Mouse (Mus musculus): ENCODE data around the gene Hikeshi. TPM values are rescaled to one million over a fixed set of nuclear protein-coding genes. Genes with fewer than 3 reads are reported as not detected.

Gene Hikeshi
- polyA plus RNA-seq, 1 experiment from 2014 or later: 174 TPM

- H3K9ac ChIP-seq (ENCODE audit: low read length): no peak overlapping the region
- ATAC-seq (no peak), DNase-seq (ENCODE audit: low spot score) (no peak)
- no peak overlapping the region for H3K27ac ChIP-seq (ENCODE audit: low read depth, low read length)
- H3K27me3 ChIP-seq (replicated peaks; ENCODE audit: control insufficient read depth, insufficient read depth, low read length): no peaks in the 10 kb centered on the region
- no peak overlapping the region for H3K4me2 ChIP-seq (ENCODE audit: low read length)
- no peak overlapping the region for H3K4me3 ChIP-seq (ENCODE audit: low read depth, low read length)
- peaks cover 36% of the 10 kb centered on the region for H3K36me3 ChIP-seq (ENCODE audit: control insufficient read depth, insufficient read depth, low read length)
- peaks cover 8% of the 10 kb centered on the region for H3K4me1 ChIP-seq (ENCODE audit: control insufficient read depth, insufficient read depth, low read length)
- WGBS: 95% methylated on average over 1 of the region's 1 CpGs
- no peaks in the 10 kb centered on the region for H3K9me3 ChIP-seq (replicated peaks; ENCODE audit: control insufficient read depth, low read length)
Measured at GRCm38 (mm10) chr7:89975571-89975970, 34.6 kb upstream of the Hikeshi start.

GRCm38 (mm10) chr7:89967235-89967634, 26.2 kb upstream of the Hikeshi start:
- no peak overlapping the region for H3K4me2 ChIP-seq (ENCODE audit: low read length)
- H3K9ac ChIP-seq (ENCODE audit: low read length): no peak overlapping the region

GRCm38 (mm10) chr7:89966771-89967170, 25.8 kb upstream of the Hikeshi start:
- Histone ChIP-seq H3K36me3 (ENCODE audit: control insufficient read depth, insufficient read depth, low read length) (peaks cover 69% of the 10 kb centered on the region), H3K27ac (ENCODE audit: low read depth, low read length) (no peak overlapping the region), H3K4me2 (ENCODE audit: low read length) (no peak overlapping the region), H3K9ac (ENCODE audit: low read length) (no peak overlapping the region), H3K27me3 (replicated peaks; ENCODE audit: control insufficient read depth, insufficient read depth, low read length) (no peaks in the 10 kb centered on the region), H3K4me3 (ENCODE audit: low read depth, low read length) (no peak overlapping the region), H3K4me1 (ENCODE audit: control insufficient read depth, insufficient read depth, low read length) (no peaks in the 10 kb centered on the region), H3K9me3 (replicated peaks; ENCODE audit: control insufficient read depth, low read length) (no peaks in the 10 kb centered on the region)
- ATAC-seq: no peak
- DNase-seq (ENCODE audit: low spot score): no peak
- WGBS: 97% methylated on average over 1 of the region's 1 CpGs

More at GRCm38 (mm10) chr7:89967235-89967634, 26.2 kb upstream of the Hikeshi start:
- 86% methylated on average over 2 of the region's 2 CpGs for WGBS
- no peaks in the 10 kb centered on the region for H3K4me1 ChIP-seq (ENCODE audit: control insufficient read depth, insufficient read depth, low read length)
- H3K27me3 ChIP-seq (replicated peaks; ENCODE audit: control insufficient read depth, insufficient read depth, low read length): no peaks in the 10 kb centered on the region
- ATAC-seq: no peak
- peaks cover 67% of the 10 kb centered on the region for H3K36me3 ChIP-seq (ENCODE audit: control insufficient read depth, insufficient read depth, low read length)
- no peak overlapping the region for H3K27ac ChIP-seq (ENCODE audit: low read depth, low read length)
- no peaks in the 10 kb centered on the region for H3K9me3 ChIP-seq (replicated peaks; ENCODE audit: control insufficient read depth, low read length)
- no peak overlapping the region for H3K4me3 ChIP-seq (ENCODE audit: low read depth, low read length)
- no peak for DNase-seq (ENCODE audit: low spot score)

- DNase-seq (ENCODE audit: low spot score) (no peak), ATAC-seq (no peak)
- Histone ChIP-seq H3K9ac (ENCODE audit: low read length) (no peak overlapping the region), H3K4me3 (ENCODE audit: low read depth, low read length) (no peak overlapping the region), H3K9me3 (replicated peaks; ENCODE audit: control insufficient read depth, low read length) (no peaks in the 10 kb centered on the region), H3K4me1 (ENCODE audit: control insufficient read depth, insufficient read depth, low read length) (no peaks in the 10 kb centered on the region), H3K27me3 (replicated peaks; ENCODE audit: control insufficient read depth, insufficient read depth, low read length) (no peaks in the 10 kb centered on the region), H3K36me3 (ENCODE audit: control insufficient read depth, insufficient read depth, low read length) (peaks cover 67% of the 10 kb centered on the region), H3K27ac (ENCODE audit: low read depth, low read length) (no peak overlapping the region), H3K4me2 (ENCODE audit: low read length) (no peak overlapping the region)
Measured at GRCm38 (mm10) chr7:89963135-89963534, 22.1 kb upstream of the Hikeshi start.

GRCm38 (mm10) chr7:89957300-89957699, 16.3 kb upstream of the Hikeshi start:
- Histone ChIP-seq H3K4me3 (ENCODE audit: low read depth, low read length) (no peak overlapping the region), H3K4me2 (ENCODE audit: low read length) (no peak overlapping the region), H3K36me3 (ENCODE audit: control insufficient read depth, insufficient read depth, low read length) (peaks cover 62% of the 10 kb centered on the region), H3K9me3 (replicated peaks; ENCODE audit: control insufficient read depth, low read length) (no peaks in the 10 kb centered on the region), H3K27ac (ENCODE audit: low read depth, low read length) (no peak overlapping the region), H3K27me3 (replicated peaks; ENCODE audit: control insufficient read depth, insufficient read depth, low read length) (no peaks in the 10 kb centered on the region), H3K9ac (ENCODE audit: low read length) (no peak overlapping the region), H3K4me1 (ENCODE audit: control insufficient read depth, insufficient read depth, low read length) (no peaks in the 10 kb centered on the region)
- ATAC-seq: no peak
- DNase-seq (ENCODE audit: low spot score): no peak
- whole genome bisulfite sequencing: 43% methylated on average over 5 of the region's 5 CpGs

GRCm38 (mm10) chr7:89954261-89954660, 13.3 kb upstream of the Hikeshi start:
- DNase-seq (ENCODE audit: low spot score) (no peak), ATAC-seq (no peak)
- WGBS: 86% methylated on average over 5 of the region's 5 CpGs
- Histone ChIP-seq H3K4me3 (ENCODE audit: low read depth, low read length) (no peak overlapping the region), H3K36me3 (ENCODE audit: control insufficient read depth, insufficient read depth, low read length) (peaks cover 38% of the 10 kb centered on the region), H3K4me1 (ENCODE audit: control insufficient read depth, insufficient read depth, low read length) (no peaks in the 10 kb centered on the region), H3K9me3 (replicated peaks; ENCODE audit: control insufficient read depth, low read length) (no peaks in the 10 kb centered on the region), H3K9ac (ENCODE audit: low read length) (no peak overlapping the region), H3K27ac (ENCODE audit: low read depth, low read length) (no peak overlapping the region), H3K27me3 (replicated peaks; ENCODE audit: control insufficient read depth, insufficient read depth, low read length) (no peaks in the 10 kb centered on the region), H3K4me2 (ENCODE audit: low read length) (no peak overlapping the region)

GRCm38 (mm10) chr7:89949403-89949802, 8.4 kb upstream of the Hikeshi start:
- no peaks in the 10 kb centered on the region for H3K4me1 ChIP-seq (ENCODE audit: control insufficient read depth, insufficient read depth, low read length)
- WGBS: 85% methylated on average over 4 of the region's 4 CpGs
- H3K36me3 ChIP-seq (ENCODE audit: control insufficient read depth, insufficient read depth, low read length): peaks cover 5% of the 10 kb centered on the region
- DNase-seq (ENCODE audit: low spot score): no peak
- no peak for ATAC-seq
- no peak overlapping the region for H3K4me3 ChIP-seq (ENCODE audit: low read depth, low read length)
- no peak overlapping the region for H3K4me2 ChIP-seq (ENCODE audit: low read length)
- no peaks in the 10 kb centered on the region for H3K9me3 ChIP-seq (replicated peaks; ENCODE audit: control insufficient read depth, low read length)
- H3K27me3 ChIP-seq (replicated peaks; ENCODE audit: control insufficient read depth, insufficient read depth, low read length): no peaks in the 10 kb centered on the region
- no peak overlapping the region for H3K27ac ChIP-seq (ENCODE audit: low read depth, low read length)
- no peak overlapping the region for H3K9ac ChIP-seq (ENCODE audit: low read length)

- Histone ChIP-seq H3K9me3 (replicated peaks; ENCODE audit: control insufficient read depth, low read length) (no peaks in the 10 kb centered on the region), H3K4me2 (ENCODE audit: low read length) (no peak overlapping the region), H3K9ac (ENCODE audit: low read length) (no peak overlapping the region), H3K4me1 (ENCODE audit: control insufficient read depth, insufficient read depth, low read length) (no peaks in the 10 kb centered on the region), H3K27me3 (replicated peaks; ENCODE audit: control insufficient read depth, insufficient read depth, low read length) (no peaks in the 10 kb centered on the region), H3K36me3 (ENCODE audit: control insufficient read depth, insufficient read depth, low read length) (no peaks in the 10 kb centered on the region), H3K4me3 (ENCODE audit: low read depth, low read length) (no peak overlapping the region), H3K27ac (ENCODE audit: low read depth, low read length) (no peak overlapping the region)
- ATAC-seq (no peak), DNase-seq (ENCODE audit: low spot score) (peak; percentile 12)
- WGBS: 81% methylated on average over 7 of the region's 7 CpGs
Measured at GRCm38 (mm10) chr7:89948026-89948425, 7.0 kb upstream of the Hikeshi start.

GRCm38 (mm10) chr7:89939497-89940353, 1.3 kb downstream of the Hikeshi start:
- peak overlapping the region; percentile 79 for H3K9ac ChIP-seq (ENCODE audit: low read length)
- H3K4me2 ChIP-seq (ENCODE audit: low read length): peak overlapping the region; percentile 67
- no peak overlapping the region for H3K27ac ChIP-seq (ENCODE audit: low read depth, low read length)
- H3K27me3 ChIP-seq (replicated peaks; ENCODE audit: control insufficient read depth, insufficient read depth, low read length): no peaks in the 10 kb centered on the region
- DNase-seq (ENCODE audit: low spot score) (peak; percentile 27), ATAC-seq (peak; percentile 9; the same call in 1 of the 2 replicates)
- H3K4me1 ChIP-seq (ENCODE audit: control insufficient read depth, insufficient read depth, low read length): peaks cover 3% of the 10 kb centered on the region; the same call in 1 of the 2 replicates
- H3K36me3 ChIP-seq (ENCODE audit: control insufficient read depth, insufficient read depth, low read length): no peaks in the 10 kb centered on the region
- WGBS: 31% methylated on average over 15 of the region's 15 CpGs
- H3K4me3 ChIP-seq (ENCODE audit: low read depth, low read length): peak overlapping the region; percentile 84
- no peaks in the 10 kb centered on the region for H3K9me3 ChIP-seq (replicated peaks; ENCODE audit: control insufficient read depth, low read length)
